Mouse (Mus musculus): ENCODE measurements around the gene Cdadc1.

The Cdadc1 gene

DNA sequence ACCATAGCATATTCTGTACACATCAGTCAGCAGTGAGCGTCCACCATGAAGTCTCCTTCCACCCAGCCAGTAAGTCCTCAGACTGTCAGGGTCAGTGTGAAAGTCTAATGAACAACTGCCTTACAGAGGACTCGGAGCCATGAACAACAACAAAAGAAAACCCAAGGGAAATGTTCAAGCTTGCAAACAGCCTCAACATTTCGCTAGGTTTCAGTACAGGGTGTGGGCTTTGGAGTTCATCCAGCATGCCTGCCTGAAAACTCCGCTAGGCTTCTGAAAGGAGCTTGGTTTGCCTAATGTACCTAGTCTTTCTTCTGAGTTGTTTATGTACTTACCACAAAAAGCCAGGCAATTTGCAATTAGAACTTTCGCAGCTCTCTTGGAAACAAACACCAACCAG lies 53.8 kb downstream of the Cdadc1 start:
- DNase-seq (ENCODE audit: low read depth, low spot score), result no peak

DNA sequence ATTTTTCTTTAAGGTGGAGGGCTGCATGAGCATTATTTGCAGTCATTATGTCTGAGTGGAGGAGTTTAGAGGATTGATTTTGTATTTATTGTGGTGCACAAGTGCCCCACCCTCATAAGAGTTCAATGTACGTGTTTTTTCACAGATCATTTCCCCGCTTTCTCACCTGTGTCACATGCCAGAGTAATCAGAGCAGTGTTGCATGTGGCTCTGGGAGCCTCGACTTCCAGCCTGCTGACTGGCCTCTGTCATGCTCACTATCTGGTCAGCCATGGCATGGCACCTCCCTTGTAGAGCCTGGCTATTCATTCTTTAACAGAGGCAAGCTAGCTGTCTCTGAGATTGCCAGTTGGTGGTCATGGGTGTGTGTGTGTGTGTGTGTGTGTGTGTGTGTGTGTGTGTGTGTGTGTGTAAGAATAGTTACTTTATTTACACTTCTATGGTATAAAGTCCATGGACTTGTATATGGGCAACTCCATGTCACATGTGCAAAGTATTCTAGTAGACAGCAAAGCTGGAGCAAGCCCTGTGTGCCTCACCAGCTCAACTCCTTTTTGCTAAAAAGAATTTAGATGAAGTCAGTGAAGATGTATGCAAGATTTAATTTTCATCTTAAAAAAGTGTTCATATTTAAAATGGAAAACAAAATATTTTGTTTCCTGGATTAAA lies 54.5 kb downstream of the Cdadc1 start:
- no peak for DNase-seq (ENCODE audit: low read depth, low spot score)

DNA sequence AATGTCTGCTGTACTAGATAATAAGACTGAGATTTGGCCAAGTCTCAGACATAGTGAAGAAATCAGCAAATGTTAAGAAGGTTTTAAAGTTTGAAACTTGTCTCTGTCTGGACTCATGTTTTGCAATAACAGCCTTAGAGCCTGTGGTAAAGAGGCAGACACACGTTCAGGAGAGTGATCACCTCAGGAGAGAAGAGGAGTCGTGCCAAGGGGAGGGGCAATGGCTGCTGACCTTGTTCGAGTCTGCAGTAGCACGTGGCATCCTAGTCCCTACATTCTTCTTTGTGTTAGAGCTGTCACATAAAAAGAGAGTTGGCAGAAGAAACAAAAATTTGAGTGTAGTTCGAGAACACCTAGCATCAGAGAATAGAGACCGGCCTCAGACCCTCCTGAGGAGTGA lies 57.0 kb downstream of the Cdadc1 start:
- DNase-seq (ENCODE audit: low read depth, low spot score), result no peak

DNA sequence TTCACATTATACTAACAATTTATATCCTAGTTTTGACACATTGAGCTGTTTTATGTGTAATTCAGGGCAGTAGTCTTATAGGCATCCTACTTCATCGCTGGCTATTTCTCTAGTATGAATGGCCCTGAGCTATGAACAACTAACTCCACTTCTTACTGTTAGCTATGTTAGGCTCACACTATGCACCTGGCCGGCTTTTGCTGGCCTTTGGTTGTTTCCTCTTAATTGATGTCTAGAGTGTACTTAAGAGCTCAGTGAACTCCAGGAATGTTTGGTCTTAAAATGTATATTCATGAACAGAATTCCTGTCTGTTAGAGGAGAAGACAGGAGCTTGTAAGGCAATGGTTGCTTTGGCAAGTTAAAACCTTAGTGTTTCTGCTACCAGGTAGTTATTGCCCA lies 57.5 kb downstream of the Cdadc1 start:
- DNase-seq (ENCODE audit: low read depth, low spot score), result no peak

DNA sequence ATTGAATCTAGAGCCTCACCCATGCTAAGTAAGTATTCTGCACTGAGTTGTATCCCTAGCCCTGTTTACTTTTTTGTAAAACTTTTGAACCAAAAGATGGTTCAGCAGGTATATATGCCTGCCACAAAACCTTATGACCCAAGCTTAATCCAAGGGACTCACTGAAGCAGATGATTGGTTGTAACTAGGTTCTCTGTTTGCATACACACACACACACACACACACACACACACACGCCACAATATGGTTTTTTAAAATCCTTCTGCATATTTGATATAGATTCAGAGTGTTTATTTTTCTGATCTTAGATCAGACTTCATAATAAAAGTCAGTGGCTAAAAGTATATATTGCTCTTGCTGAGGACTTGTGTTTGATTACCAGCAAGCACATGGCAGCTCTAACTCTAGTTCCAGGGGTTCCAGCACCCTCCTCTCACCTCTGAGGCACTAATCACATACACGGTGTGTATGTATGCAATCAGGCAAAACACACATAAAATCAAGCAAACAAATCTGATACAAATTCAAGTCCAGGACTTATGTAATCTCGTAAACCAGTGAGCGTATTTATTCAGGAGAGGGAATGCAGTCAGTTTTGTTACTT lies 59.8 kb downstream of the Cdadc1 start:
- DNase-seq (ENCODE audit: low read depth, low spot score), result no peak

DNA sequence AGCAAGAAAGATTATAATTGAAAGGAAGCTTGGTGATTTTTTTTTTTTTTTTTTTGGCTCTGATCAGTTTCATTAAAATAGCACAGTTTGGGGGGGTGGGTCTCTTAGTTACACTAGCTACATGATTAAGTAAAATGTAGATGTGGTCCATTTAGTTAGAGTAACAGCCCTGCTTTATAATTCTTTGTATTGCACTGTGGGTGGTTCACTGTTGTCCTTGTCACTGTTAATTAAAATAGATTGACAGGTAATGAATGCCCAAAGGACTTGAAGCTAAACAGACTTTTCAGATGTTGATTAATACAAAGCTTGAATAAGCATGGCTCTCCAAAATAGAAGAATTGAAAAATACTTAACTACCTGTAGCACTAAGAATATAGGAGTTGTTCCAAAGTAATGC lies 63.9 kb downstream of the Cdadc1 start:
- DNase-seq (ENCODE audit: low read depth, low spot score), result no peak

DNA sequence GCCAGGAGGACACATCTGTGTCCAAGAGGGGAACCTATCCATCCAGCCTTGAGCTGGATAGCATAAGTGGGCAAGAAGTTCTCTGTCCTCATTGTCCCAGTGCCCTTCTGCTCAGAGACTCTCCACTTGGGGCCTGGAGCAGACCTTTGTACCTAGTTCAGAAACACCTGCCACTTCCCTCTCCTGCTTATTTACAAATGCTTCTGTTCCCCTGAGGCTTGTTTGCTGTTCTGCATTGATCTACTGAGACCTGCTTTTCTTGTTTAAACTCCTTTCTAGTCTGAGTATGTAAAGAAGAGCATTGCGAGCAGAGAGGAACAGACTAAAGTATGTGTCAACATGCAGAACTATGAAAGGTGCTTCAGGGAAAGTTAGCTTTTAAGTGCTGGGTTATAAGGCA lies 64.8 kb downstream of the Cdadc1 start:
- DNase-seq (ENCODE audit: low read depth, low spot score), result no peak

DNA sequence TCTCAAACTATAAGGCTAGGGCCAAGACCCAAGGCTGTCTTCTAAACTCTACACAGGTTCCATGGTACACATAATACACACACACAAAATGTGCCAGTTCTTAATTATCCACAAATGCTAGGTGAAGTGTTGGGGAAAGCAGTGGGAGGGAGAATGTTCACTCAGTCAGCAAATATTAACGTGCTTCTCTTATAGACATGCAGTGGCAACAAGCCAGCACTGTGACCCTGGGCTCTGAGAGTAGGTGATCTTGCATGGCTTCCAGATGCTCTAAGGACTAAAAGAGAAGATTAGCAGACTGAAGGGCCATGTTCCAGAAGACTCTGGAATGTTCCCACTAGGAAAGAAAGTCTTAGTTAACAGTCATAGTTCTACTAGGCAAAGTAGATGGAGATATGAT lies 67.0 kb downstream of the Cdadc1 start:
- DNase-seq (ENCODE audit: low read depth, low spot score), result no peak

DNA sequence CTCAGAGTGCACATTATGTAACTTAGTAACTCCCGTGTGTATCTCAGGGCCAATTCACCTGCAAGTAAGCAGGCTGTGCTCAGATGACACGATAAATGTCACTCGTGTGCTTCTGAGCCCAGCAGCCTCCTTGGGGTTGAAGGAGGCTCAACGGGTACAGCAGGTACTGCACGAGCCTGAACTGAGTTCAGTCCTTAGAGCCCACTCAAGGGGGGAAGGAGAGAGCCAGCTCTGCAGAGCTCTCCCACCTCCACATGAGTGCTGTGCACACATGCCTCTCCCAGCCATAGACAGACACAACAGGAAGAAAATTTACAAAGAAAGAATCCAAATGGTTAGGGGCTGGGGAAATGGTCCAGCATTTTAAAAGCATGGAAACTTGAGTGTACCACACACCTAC lies 71.9 kb downstream of the Cdadc1 start:
- no peak for DNase-seq (ENCODE audit: low read depth, low spot score)

DNA sequence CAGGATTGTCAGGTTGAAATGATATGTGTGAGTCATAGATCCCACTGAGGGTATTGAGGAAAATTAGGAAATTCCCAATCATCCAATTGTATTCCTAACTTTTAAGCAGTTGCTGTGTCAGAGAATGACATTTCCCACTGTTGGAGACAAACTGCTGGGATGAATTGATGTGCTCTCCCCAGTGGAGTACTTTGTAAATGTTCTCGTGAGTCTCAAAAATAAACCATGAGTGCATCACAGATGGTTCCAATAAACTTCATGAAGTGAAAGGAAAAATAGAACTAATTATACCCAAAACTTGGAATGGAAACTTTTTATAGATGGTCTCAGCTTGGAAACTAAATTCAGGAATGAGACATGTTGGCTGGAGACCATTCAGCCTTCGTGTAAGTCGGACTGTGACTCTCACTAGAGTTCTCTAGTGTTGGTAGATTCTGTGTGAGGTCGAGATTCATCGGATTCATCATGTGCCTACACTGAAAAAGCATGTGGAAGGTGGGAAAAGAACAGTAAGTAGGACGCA lies 83.8 kb downstream of the Cdadc1 start:
- peak; percentile 7 for DNase-seq (ENCODE audit: low read depth, low spot score)

Data from skeletal muscle tissue, adult 2 months (tissue).